Mouse (Mus musculus) liver, embryonic 14.5 days (tissue): ENCODE measurements at regions not wholly inside any gene's neighbourhood (a gene's known extent, or its start where the extent isn't known, plus 50 kb on each side); places are given as distances from the start of the nearest gene placed in this dataset.

ENCODE experiments used
- CTCF ChIP-seq: IDR thresholded peaks from 2 replicates; pipeline ENCODE4 v1.5.1; 2016; ENCODE audit warnings: antibody characterized with exemption, low read depth, control low read depth
- EP300 ChIP-seq: IDR thresholded peaks from 2 replicates; pipeline ENCODE4 v1.6.1; 2016; ENCODE audit warnings: antibody characterized with exemption, low read depth

- TF ChIP-seq CTCF (no peak), EP300 (no peak)
These were observed 83.0 kb upstream of the Otos start for GRCm38 (mm10) chr1:92731353-92732282.
